Mouse (Mus musculus) G1E (cell line): ENCODE data around the gene Traf4.

ENCODE experiments used
- CTCF ChIP-seq: IDR thresholded peaks from 2 replicates; pipeline ENCODE4 v1.5.1; 2012; ENCODE audit warnings: low read depth, low read length, inconsistent platforms, mixed read lengths
- GATA1 ChIP-seq: IDR thresholded peaks from 2 replicates; pipeline ENCODE4 v1.6.1; 2012; ENCODE audit warnings: borderline replicate concordance, low read length, inconsistent platforms, mixed read lengths
- GATA2 ChIP-seq: IDR thresholded peaks from 2 replicates; pipeline ENCODE4 v1.6.1; 2012; ENCODE audit warnings: low read depth, low read length, inconsistent platforms, borderline replicate concordance
- POLR2AphosphoS5 ChIP-seq: IDR thresholded peaks from 2 replicates; pipeline ENCODE4 v1.6.1; 2012; ENCODE audit warnings: low read depth, low read length, inconsistent platforms; ENCODE audit not compliant: insufficient replicate concordance
- TAL1 ChIP-seq: conservative IDR thresholded peaks from 2 replicates; pipeline ENCODE4 v1.6.1; 2012; ENCODE audit warnings: low read depth, low read length, inconsistent platforms, mixed read lengths

- TF ChIP-seq TAL1: no peak
- TF ChIP-seq CTCF: no peak
- no peak for TF ChIP-seq GATA1
- TF ChIP-seq POLR2AphosphoS5: no peak
- TF ChIP-seq GATA2: no peak
Observed at GRCm38 (mm10) chr11:78153778-78154177, 11.6 kb downstream of the Traf4 start.
